Mouse (Mus musculus) heart, embryonic 14.5 days (tissue): Measurements from ENCODE around the gene Slc2a8. TPM values are rescaled to one million over a fixed set of nuclear protein-coding genes. Genes with fewer than 3 reads are reported as not detected.
A peak's percentile ranks its signal among the peaks of the same experiment; 100 is the strongest.
"Not testable (repeated sequence)": the region's sequence is repeated elsewhere in the genome, so short reads cannot be mapped to it uniquely, and the experiment has no call there.

Source experiments
- ATAC-seq: fragments of 200-750 bp; cut with Nextera tagmentation; 2 replicates; pipeline ENCODE4 v1.8.0; 2017; ENCODE audit warnings: low read depth, moderate TSS enrichment; ENCODE audit not compliant: insufficient number of reproducible peaks, insufficient read depth, low FRiP score
- H3K27ac ChIP-seq, 2 experiments: fragments of 200-500 bp in 1 of 2; fragments of 300-500 bp in 1 of 2; sonication (generic) in 1 of 2; replicated peaks in 1 of 2; 2 replicates each; pipeline ENCODE4 v1.5.1; 2012 to 2014; ENCODE audit warnings: low read depth in 2 of 2, low read length in 2 of 2, control low read depth in 1 of 2, mild to moderate bottlenecking in 1 of 2, mixed read lengths in 1 of 2; ENCODE audit not compliant: control insufficient read depth in 1 of 2, insufficient read depth in 1 of 2
- H3K27me3 ChIP-seq: fragments of 300-500 bp; sonication (generic); 2 replicates; pipeline ENCODE4 v1.6.1; 2014; ENCODE audit warnings: mild to moderate bottlenecking, low read length, control low read depth; ENCODE audit not compliant: control insufficient read depth, insufficient read depth
- H3K36me3 ChIP-seq: fragments of 300-500 bp; sonication (generic); 2 replicates; pipeline ENCODE4 v1.6.1; 2014; ENCODE audit warnings: mild to moderate bottlenecking, control low read depth, low read length, mixed read lengths; ENCODE audit not compliant: control insufficient read depth, insufficient read depth
- H3K4me1 ChIP-seq, 2 experiments: fragments of 200-500 bp in 1 of 2; fragments of 300-500 bp in 1 of 2; sonication (generic) in 1 of 2; 2 replicates each; pipeline ENCODE4 v1.6.1; 2012 to 2014; ENCODE audit warnings: low read length in 2 of 2, control low read depth in 1 of 2, mixed read lengths in 1 of 2; ENCODE audit not compliant: control insufficient read depth in 2 of 2, insufficient read depth in 2 of 2
- H3K4me2 ChIP-seq: fragments of 300-500 bp; sonication (generic); 2 replicates; pipeline ENCODE4 v1.6.1; 2014; ENCODE audit warnings: mild to moderate bottlenecking, low read length
- H3K4me3 ChIP-seq, 2 experiments: fragments of 200-500 bp in 1 of 2; fragments of 300-500 bp in 1 of 2; sonication (generic) in 1 of 2; 2 replicates each; pipeline ENCODE4 v1.5.1; 2012 to 2014; ENCODE audit warnings: low read length in 2 of 2, mild to moderate bottlenecking in 2 of 2, control low read depth in 1 of 2, low read depth in 1 of 2, moderate library complexity in 1 of 2; ENCODE audit not compliant: control insufficient read depth in 1 of 2, insufficient read depth in 1 of 2
- H3K9ac ChIP-seq: fragments of 300-500 bp; sonication (generic); 2 replicates; pipeline ENCODE4 v1.6.1; 2014; ENCODE audit warnings: mild to moderate bottlenecking, low read length
- H3K9me3 ChIP-seq: fragments of 300-500 bp; sonication (generic); 2 replicates; pipeline ENCODE4 v1.6.1; 2016; ENCODE audit warnings: low read length, control low read depth; ENCODE audit not compliant: control insufficient read depth
- WGBS: fragments of 180-500 bp; shearing (Covaris S2); extraction: QIAGEN DNeasy Blood & Tissue Kit; methylation state at CpG from one replicate; pipeline ENCODE4 v1.1.7; 2014; 5-methylcytosine and 5-hydroxymethylcytosine counted together
- polyA plus RNA-seq: library from polyadenylated mRNA; unstranded; fragments of >200 nt; fragmentation: Nextera tagmentation; extraction: Ambion mirVana; gene quantifications from 2 replicates; pipeline ENCODE4 v1.2.1, GENCODE M21; 2014

The Slc2a8 gene
- 16.9 and 17.1 TPM in 2 replicates for polyA plus RNA-seq

DNA sequence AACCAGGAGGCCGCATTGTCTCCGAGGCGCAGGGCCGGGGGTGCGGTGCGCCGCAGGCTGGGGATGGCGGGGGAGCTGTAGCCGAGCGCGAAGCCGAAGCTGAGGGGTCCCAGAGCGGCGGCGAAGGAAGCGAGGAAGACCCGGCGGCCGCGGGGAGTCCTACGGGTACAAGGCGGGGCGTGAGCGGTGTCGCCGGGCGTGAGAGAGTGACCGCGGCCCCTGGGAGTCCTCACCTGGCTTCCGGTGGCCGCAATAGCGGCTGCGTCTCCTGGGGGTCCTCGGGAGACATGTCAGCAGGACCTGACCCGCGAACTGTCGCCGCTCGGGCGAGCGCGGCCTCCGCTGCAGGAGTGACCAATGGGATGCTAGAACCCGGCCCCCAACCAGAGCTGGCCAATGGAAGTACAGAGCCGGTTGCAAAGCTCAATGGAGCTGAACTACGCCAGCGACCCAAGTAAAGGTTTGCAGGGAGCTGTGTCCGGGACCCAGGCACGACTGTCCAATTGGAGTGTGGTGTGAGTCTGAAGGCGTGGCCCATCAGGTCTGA lies at the start of gene Slc2a8:
Gene Slc2a8 (minus strand): TSS at position 359 of the 547 bp plus-strand sequence.
- Histone ChIP-seq H3K4me3 (peak within 1 kb of the TSS; percentile 67 to 80), H3K9ac (peak within 1 kb of the TSS; percentile 90), H3K4me1 (peaks cover 6 to 7% of the 10 kb centered on the region in 2 experiments; a peak in 3 of 4 replicates), H3K27ac (peak within 1 kb of the TSS; percentile 15 to 77; a peak in 3 of 4 replicates), H3K9me3 (no peaks in the 10 kb centered on the region), H3K27me3 (no peaks in the 10 kb centered on the region), H3K4me2 (peak within 1 kb of the TSS; percentile 99), H3K36me3 (no peaks in the 10 kb centered on the region)
- 0% methylated on average over 47 of the region's 50 CpGs for WGBS
- ATAC-seq: peak; percentile 95

DNA sequence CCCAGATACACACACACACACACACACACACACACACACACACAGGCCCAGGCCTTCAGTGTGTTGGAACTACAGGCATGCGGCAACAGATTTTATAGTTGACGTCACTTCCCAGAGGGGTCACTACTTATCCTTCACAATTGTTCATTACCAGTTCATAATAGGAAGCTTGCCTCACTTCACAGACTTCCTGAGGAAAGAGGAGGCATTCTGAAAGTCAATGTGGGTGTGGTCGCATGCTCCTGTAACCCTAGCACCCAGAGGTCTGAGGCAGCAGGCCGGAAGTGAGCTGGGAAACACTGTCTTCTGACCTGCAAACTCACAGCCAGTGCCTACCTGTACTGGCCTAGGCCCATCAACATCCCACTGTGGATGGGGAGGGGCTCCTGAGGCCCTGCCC lies 43.2 kb upstream of the Slc2a8 start:
- WGBS: 77% methylated on average over 4 of the region's 4 CpGs
- H3K9ac ChIP-seq: no peak overlapping the region
- 0 out of 4 replicates have a peak overlapping the region, but pooled peaks of 1 of the 2 experiments have one; percentile 14 for H3K27ac ChIP-seq
- H3K4me3 ChIP-seq: no peak overlapping the region
- ATAC-seq: no peak
- H3K9me3 ChIP-seq: no peaks in the 10 kb centered on the region
- H3K27me3 ChIP-seq: no peaks in the 10 kb centered on the region
- no peak overlapping the region for H3K4me2 ChIP-seq
- H3K36me3 ChIP-seq: peaks cover 4% of the 10 kb centered on the region; the same call in 1 of the 2 replicates
- peaks cover 0 to 2% of the 10 kb centered on the region in 2 experiments; a peak in 1 of 4 replicates for H3K4me1 ChIP-seq

DNA sequence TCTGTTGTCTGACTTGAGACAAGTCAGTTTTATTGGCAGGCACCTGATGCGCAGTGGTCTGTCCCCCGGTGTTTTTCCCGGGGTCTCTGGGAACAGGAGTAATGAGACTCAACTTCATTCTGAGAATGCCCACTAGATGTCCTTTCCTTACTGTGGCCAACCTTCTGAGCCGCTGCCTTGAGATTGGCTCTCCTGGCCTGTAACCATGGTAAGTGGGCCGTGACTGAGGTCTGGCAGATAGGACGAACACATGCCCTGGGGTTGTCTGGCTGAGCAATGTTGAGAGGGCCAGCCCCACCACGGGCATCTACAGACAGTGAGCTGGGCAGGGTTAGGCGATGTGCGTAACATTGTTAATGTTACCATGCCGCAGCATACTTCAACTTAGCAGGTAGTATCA lies 42.7 kb upstream of the Slc2a8 start:
- Histone ChIP-seq H3K36me3 (peaks cover 4% of the 10 kb centered on the region; the same call in 1 of the 2 replicates), H3K4me2 (no peak overlapping the region), H3K9ac (no peak overlapping the region), H3K9me3 (no peaks in the 10 kb centered on the region), H3K4me1 (peaks cover 0 to 2% of the 10 kb centered on the region in 2 experiments; a peak in 1 of 4 replicates), H3K27me3 (no peaks in the 10 kb centered on the region), H3K4me3 (no peak overlapping the region), H3K27ac (0 out of 4 replicates have a peak overlapping the region, but pooled peaks of 1 of the 2 experiments have one; percentile 9)
- 0 out of 2 replicates have a peak, but pooled peaks have one; percentile 22 for ATAC-seq
- 55% methylated on average over 10 of the region's 10 CpGs for WGBS

DNA sequence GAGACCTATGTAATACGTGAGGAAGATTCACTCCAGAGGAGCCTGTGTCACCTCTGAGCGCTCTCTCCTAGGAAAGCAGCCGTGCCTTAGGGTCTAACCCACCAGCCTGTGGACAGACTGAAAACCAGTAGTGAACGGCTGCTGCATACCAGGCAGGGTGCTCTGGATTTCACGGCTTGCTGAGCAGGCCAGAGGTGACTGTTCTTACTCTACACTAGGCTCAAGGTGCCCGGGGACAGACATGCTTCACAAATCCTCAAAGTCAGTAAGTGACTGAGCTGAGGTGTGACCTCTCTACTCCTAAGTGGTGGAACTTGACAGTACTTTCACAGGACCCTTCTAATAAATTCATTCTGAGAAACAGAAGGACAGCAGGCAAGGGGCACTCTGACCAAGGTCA lies 41.0 kb upstream of the Slc2a8 start:
- H3K4me1 ChIP-seq: peaks cover 0 to 2% of the 10 kb centered on the region in 2 experiments; a peak in 1 of 4 replicates
- H3K4me3 ChIP-seq: no peak overlapping the region
- no peaks in the 10 kb centered on the region for H3K9me3 ChIP-seq
- peaks cover 4% of the 10 kb centered on the region; the same call in 1 of the 2 replicates for H3K36me3 ChIP-seq
- 59% methylated on average over 6 of the region's 6 CpGs for WGBS
- H3K27ac ChIP-seq: no peak overlapping the region
- ATAC-seq: no peak
- H3K9ac ChIP-seq: no peak overlapping the region
- no peaks in the 10 kb centered on the region for H3K27me3 ChIP-seq
- H3K4me2 ChIP-seq: no peak overlapping the region

DNA sequence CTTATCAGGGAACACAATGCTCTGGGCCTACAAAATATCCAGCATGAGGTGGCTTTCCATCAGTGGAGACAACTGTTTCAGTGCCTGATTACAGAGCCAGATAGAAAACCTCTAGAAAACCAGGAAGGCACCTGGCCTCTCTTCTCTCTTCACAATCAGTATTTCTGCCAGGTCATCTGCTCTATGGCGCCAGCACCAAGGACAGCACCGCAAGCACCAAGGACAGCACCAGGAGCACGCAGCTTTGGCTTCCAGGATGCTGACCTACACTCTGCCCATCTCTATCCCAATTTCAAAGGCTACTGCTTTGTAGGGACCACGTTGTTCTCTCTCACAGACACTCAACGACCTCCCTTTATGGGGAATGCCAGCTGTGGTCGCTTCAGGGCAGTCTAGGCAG lies 36.1 kb upstream of the Slc2a8 start:
- H3K4me1 ChIP-seq: no peaks in the 10 kb centered on the region
- WGBS: 10% methylated on average over 6 of the region's 6 CpGs
- no peak overlapping the region for H3K4me2 ChIP-seq
- no peak overlapping the region for H3K9ac ChIP-seq
- no peaks in the 10 kb centered on the region for H3K27me3 ChIP-seq
- no peak for ATAC-seq
- H3K36me3 ChIP-seq: no peaks in the 10 kb centered on the region
- H3K9me3 ChIP-seq: no peaks in the 10 kb centered on the region
- H3K4me3 ChIP-seq: no peak overlapping the region
- H3K27ac ChIP-seq: no peak overlapping the region

DNA sequence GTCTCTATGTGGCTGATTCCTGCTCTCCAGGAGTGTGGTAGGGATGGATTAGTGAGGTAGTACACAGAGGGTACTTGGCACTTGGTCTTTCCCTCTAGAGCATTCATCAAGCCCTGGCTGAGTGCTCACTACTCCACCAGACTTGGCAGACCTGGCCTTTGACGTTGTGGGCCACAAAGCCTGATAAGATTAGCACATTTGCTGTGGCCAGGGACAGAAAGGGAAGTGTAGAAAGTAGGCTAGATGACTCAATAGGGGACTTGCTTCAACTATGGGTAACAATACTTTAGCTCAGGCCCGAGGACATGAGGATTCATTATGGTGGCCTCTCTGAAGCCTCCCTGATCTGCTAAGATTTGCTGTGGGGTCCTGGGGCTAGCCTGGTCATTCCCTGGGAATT lies 35.3 kb upstream of the Slc2a8 start:
- Histone ChIP-seq H3K9ac (no peak overlapping the region), H3K9me3 (no peaks in the 10 kb centered on the region), H3K36me3 (no peaks in the 10 kb centered on the region), H3K27ac (no peak overlapping the region), H3K27me3 (no peaks in the 10 kb centered on the region), H3K4me1 (no peaks in the 10 kb centered on the region), H3K4me2 (no peak overlapping the region), H3K4me3 (no peak overlapping the region)
- no peak for ATAC-seq
- 53% methylated on average over 2 of the region's 2 CpGs for WGBS

DNA sequence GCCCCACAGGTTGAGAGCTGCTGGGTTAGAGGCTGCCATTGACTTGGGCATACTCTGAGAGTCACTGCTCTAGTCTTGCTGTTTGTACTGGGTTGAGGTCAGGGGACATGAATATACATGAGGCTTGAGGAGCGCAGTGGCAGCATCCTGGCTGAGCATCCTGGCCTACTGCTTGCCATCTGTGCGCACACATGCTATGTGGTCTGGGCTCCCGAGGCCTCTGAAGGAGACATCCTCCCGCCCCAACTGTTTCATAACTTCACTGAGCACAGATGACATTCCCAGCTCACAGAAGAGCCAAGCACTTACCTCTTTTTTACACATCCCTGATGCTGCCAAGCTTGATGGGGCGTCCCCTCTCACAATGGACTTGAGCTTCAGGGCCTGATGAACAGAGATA lies 33.0 kb upstream of the Slc2a8 start:
- Histone ChIP-seq H3K4me3 (no peak overlapping the region), H3K4me1 (no peaks in the 10 kb centered on the region), H3K9ac (no peak overlapping the region), H3K27ac (no peak overlapping the region), H3K9me3 (no peaks in the 10 kb centered on the region), H3K36me3 (no peaks in the 10 kb centered on the region), H3K4me2 (no peak overlapping the region), H3K27me3 (no peaks in the 10 kb centered on the region)
- WGBS: 83% methylated on average over 5 of the region's 5 CpGs
- ATAC-seq: no peak

DNA sequence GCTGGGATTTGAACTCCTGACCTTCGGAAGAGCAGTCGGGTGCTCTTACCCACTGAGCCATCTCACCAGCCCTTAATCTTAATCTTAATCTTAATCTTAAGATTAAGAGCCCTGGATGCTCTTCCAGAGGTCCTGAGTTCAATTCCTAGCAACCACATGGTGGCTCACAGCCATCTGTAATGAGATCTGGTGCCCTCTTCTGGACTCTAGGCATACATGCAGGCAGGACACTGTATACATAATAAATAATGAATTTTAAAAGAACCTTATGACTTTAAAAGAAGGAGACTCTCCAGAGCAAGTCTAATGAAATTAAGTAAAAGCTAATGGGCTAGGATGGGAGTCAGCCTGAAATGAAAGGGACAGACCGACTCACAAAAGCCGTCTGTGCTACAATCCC lies 27.2 kb upstream of the Slc2a8 start:
- not testable (repeated sequence) for H3K27me3 ChIP-seq, H3K27ac ChIP-seq, H3K4me3 ChIP-seq, H3K9ac ChIP-seq, H3K4me2 ChIP-seq, H3K9me3 ChIP-seq, ATAC-seq, H3K36me3 ChIP-seq, H3K4me1 ChIP-seq
- WGBS: 86% methylated on average over 4 of the region's 4 CpGs
